Mouse (Mus musculus) kidney, embryonic 16.5 days (tissue): ENCODE measurements at regions not wholly inside any gene's neighbourhood (a gene's known extent, or its start where the extent isn't known, plus 50 kb on each side); places are given as distances from the start of the nearest gene placed in this dataset.

ENCODE experiments used
- ATAC-seq: fragments of 200-750 bp; cut with Nextera tagmentation; 2 replicates; pipeline ENCODE4 v1.8.0; 2017; ENCODE audit warnings: moderate TSS enrichment; ENCODE audit not compliant: low FRiP score, low TSS enrichment
- H3K27ac ChIP-seq: fragments of 300-500 bp; sonication (generic); 2 replicates; pipeline ENCODE4 v1.5.1; 2014; ENCODE audit warnings: low read length
- H3K27me3 ChIP-seq: fragments of 300-500 bp; sonication (generic); 2 replicates; pipeline ENCODE4 v1.6.1; 2014; ENCODE audit warnings: low read length, control low read depth, mixed read lengths; ENCODE audit not compliant: insufficient read depth
- H3K36me3 ChIP-seq: fragments of 300-500 bp; sonication (generic); 2 replicates; pipeline ENCODE4 v1.6.1; 2014; ENCODE audit warnings: low read length, control low read depth, mixed read lengths; ENCODE audit not compliant: insufficient read depth
- H3K4me1 ChIP-seq: fragments of 300-500 bp; sonication (generic); 2 replicates; pipeline ENCODE4 v1.6.1; 2014; ENCODE audit warnings: low read length, control low read depth, mixed read lengths; ENCODE audit not compliant: insufficient read depth
- H3K4me2 ChIP-seq: fragments of 300-500 bp; sonication (generic); replicated peaks from 2 replicates; pipeline ENCODE4 v1.6.1; 2014; ENCODE audit warnings: low read depth, low read length
- H3K4me3 ChIP-seq: fragments of 300-500 bp; sonication (generic); 2 replicates; pipeline ENCODE4 v1.5.1; 2014; ENCODE audit warnings: mild to moderate bottlenecking, low read length
- H3K9ac ChIP-seq: fragments of 300-500 bp; sonication (generic); replicated peaks from 2 replicates; pipeline ENCODE4 v1.6.1; 2014; ENCODE audit warnings: low read length
- H3K9me3 ChIP-seq: fragments of 300-500 bp; sonication (generic); 2 replicates; pipeline ENCODE4 v1.6.1; 2016; ENCODE audit warnings: low read length, control low read depth
- WGBS: fragments of 180-500 bp; shearing (Covaris S2); extraction: QIAGEN DNeasy Blood & Tissue Kit; methylation state at CpG from one replicate; pipeline ENCODE4 v1.1.7; 2014; 5-methylcytosine and 5-hydroxymethylcytosine counted together

GRCm38 (mm10) chr13:99784314-99784713 is 116.6 kb downstream of the Cartpt start:
- no peak overlapping the region for H3K4me2 ChIP-seq
- H3K9ac ChIP-seq: no peak overlapping the region
- H3K36me3 ChIP-seq: no peaks in the 10 kb centered on the region
- H3K27me3 ChIP-seq: no peaks in the 10 kb centered on the region
- no peak overlapping the region for H3K27ac ChIP-seq
- H3K9me3 ChIP-seq: no peaks in the 10 kb centered on the region
- H3K4me3 ChIP-seq: no peak overlapping the region
- no peak for ATAC-seq
- 75% methylated on average over 2 of the region's 2 CpGs for WGBS
- 0 out of 2 replicates have a peak, but pooled peaks cover 8% of the 10 kb centered on the region for H3K4me1 ChIP-seq

- Histone ChIP-seq H3K27ac (no peak overlapping the region), H3K27me3 (no peaks in the 10 kb centered on the region), H3K9ac (no peak overlapping the region), H3K4me1 (0 out of 2 replicates have a peak, but pooled peaks cover 8% of the 10 kb centered on the region), H3K36me3 (no peaks in the 10 kb centered on the region), H3K4me2 (no peak overlapping the region), H3K9me3 (no peaks in the 10 kb centered on the region), H3K4me3 (no peak overlapping the region)
- peak; percentile 19; the same call in 1 of the 2 replicates for ATAC-seq
- WGBS: 49% methylated on average over 15 of the region's 15 CpGs
Measured at GRCm38 (mm10) chr13:99782883-99783721, 117.8 kb downstream of the Cartpt start.

- Histone ChIP-seq H3K27me3 (no peaks in the 10 kb centered on the region), H3K4me1 (0 out of 2 replicates have a peak, but pooled peaks cover 8% of the 10 kb centered on the region), H3K4me2 (no peak overlapping the region), H3K9me3 (no peaks in the 10 kb centered on the region), H3K4me3 (no peak overlapping the region), H3K9ac (no peak overlapping the region), H3K27ac (no peak overlapping the region), H3K36me3 (no peaks in the 10 kb centered on the region)
- ATAC-seq: no peak
- 75% methylated on average over 4 of the region's 4 CpGs for WGBS
Measured at GRCm38 (mm10) chr13:99781616-99782015, 119.3 kb downstream of the Cartpt start.

- WGBS: 15% methylated on average over 16 of the region's 16 CpGs
- H3K4me2 ChIP-seq: no peak overlapping the region
- H3K9ac ChIP-seq: no peak overlapping the region
- H3K27me3 ChIP-seq: no peaks in the 10 kb centered on the region
- no peak overlapping the region for H3K4me3 ChIP-seq
- 0 out of 2 replicates have a peak, but pooled peaks cover 8% of the 10 kb centered on the region for H3K4me1 ChIP-seq
- H3K9me3 ChIP-seq: no peaks in the 10 kb centered on the region
- no peak for ATAC-seq
- H3K27ac ChIP-seq: no peak overlapping the region
- H3K36me3 ChIP-seq: no peaks in the 10 kb centered on the region
Measured at GRCm38 (mm10) chr13:99780751-99781460, 120.0 kb downstream of the Cartpt start.

DNA sequence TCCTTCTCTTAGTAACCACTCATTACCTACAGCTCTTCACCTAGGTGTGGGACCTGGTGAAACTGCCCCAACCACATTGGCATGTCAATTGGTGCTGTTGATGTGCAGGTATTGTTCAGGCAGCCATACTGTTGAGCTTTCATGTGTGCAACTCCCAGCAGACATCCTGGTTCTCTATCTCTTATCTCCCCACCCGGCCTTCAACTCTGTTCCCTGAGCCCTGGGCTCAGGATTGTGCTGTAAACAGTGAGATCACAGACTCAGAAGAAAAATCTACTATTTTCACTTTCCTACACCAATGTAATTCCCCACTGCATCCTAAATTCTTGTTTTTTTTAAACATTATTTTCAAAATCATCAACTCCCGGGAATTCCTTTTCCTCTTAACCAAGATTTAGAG is 122.1 kb downstream of the Cartpt start:
- Histone ChIP-seq H3K4me1 (0 out of 2 replicates have a peak, but pooled peaks cover 8% of the 10 kb centered on the region), H3K27me3 (no peaks in the 10 kb centered on the region), H3K36me3 (no peaks in the 10 kb centered on the region), H3K4me2 (no peak overlapping the region), H3K9ac (no peak overlapping the region), H3K9me3 (no peaks in the 10 kb centered on the region), H3K4me3 (no peak overlapping the region), H3K27ac (no peak overlapping the region)
- no peak for ATAC-seq
- 86% methylated on average over 2 of the region's 2 CpGs for WGBS

GRCm38 (mm10) chr13:99777736-99778135 is 123.2 kb downstream of the Cartpt start:
- no peaks in the 10 kb centered on the region for H3K27me3 ChIP-seq
- no peak overlapping the region for H3K4me2 ChIP-seq
- no peak for ATAC-seq
- no peaks in the 10 kb centered on the region for H3K9me3 ChIP-seq
- H3K27ac ChIP-seq: no peak overlapping the region
- no peaks in the 10 kb centered on the region for H3K36me3 ChIP-seq
- H3K4me1 ChIP-seq: 0 out of 2 replicates have a peak, but pooled peaks cover 4% of the 10 kb centered on the region
- H3K4me3 ChIP-seq: no peak overlapping the region
- WGBS: 80% methylated on average over 9 of the region's 9 CpGs
- H3K9ac ChIP-seq: no peak overlapping the region

DNA sequence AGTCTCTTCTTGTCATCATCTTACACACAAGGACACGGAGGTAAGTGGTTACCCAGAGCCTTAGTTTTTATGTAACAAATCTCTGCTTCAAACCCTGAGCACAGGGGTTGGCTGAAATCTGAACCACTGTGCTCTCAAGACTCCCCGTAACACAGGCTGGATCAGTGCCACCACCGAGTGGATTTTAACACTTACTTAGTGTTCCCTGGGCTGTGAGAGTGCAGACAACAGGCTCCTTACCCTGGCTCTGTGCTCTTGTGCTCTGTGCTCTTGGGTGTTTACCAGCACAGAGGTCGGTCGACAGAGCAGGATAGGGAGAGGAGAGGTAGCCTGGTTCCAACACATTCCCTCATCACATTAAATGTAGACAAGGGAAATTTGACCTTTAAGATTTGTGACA is 134.9 kb downstream of the Cartpt start:
- Histone ChIP-seq H3K27me3 (no peaks in the 10 kb centered on the region), H3K4me2 (no peak overlapping the region), H3K27ac (no peak overlapping the region), H3K9ac (no peak overlapping the region), H3K36me3 (no peaks in the 10 kb centered on the region), H3K9me3 (no peaks in the 10 kb centered on the region), H3K4me3 (no peak overlapping the region), H3K4me1 (peaks cover 17% of the 10 kb centered on the region; the same call in 1 of the 2 replicates)
- no peak for ATAC-seq
- 25% methylated on average over 5 of the region's 5 CpGs for WGBS

DNA sequence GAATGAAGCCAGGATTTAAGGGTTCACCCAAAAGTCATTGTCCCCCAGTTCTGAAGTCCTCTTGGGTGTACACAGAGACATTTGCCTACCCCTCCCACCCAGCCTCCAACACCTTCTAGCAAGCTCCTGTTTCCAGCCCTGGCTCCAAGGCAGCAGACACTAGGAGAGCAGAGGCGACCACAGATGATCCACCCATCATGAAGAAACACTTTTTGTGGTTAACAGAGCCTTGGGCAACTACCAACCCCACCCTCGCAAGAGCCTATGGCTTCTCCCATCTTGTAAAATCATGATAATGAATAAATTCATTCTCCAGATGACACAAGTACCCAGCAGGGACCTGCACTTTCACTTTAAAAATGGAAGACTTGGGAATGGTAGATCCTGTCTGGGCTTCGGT is 136.1 kb downstream of the Cartpt start:
- no peaks in the 10 kb centered on the region for H3K9me3 ChIP-seq
- WGBS: 88% methylated on average over 3 of the region's 3 CpGs
- H3K27ac ChIP-seq: no peak overlapping the region
- no peak overlapping the region for H3K4me2 ChIP-seq
- H3K9ac ChIP-seq: no peak overlapping the region
- H3K4me1 ChIP-seq: peaks cover 18% of the 10 kb centered on the region; the same call in 1 of the 2 replicates
- H3K4me3 ChIP-seq: no peak overlapping the region
- no peaks in the 10 kb centered on the region for H3K27me3 ChIP-seq
- no peak for ATAC-seq
- no peaks in the 10 kb centered on the region for H3K36me3 ChIP-seq

DNA sequence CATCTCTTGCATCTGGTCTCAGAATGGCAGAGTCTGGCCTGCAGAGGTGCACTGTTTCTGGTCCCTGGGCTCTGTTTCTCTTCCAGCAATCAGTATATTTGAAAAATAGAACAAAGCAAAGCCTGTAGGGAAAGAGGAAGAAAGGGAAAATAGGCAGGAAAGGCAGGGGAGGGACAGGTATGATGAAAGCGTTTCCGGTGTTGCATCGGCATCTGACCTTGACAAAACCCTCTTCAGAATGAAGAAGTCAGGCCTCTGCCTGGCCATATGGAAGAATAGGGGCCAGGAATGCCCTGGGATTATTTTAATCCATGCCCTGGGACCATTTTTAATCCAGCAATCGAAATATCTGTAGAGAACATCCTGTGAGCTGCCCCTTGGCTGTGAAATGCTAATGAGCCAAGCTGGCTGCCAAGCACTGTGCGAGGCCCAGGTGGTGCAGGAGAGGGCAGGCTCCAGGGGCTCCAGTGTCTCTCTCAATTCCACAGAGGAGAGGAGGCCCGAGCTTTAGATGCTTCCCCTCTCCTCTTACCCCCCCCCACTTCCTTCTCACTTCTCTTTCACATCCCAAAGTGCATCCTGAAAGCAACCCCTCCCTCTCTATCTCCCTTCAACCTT is 136.7 kb downstream of the Cartpt start:
- Histone ChIP-seq H3K9ac (no peak overlapping the region), H3K27me3 (no peaks in the 10 kb centered on the region), H3K4me2 (no peak overlapping the region), H3K36me3 (no peaks in the 10 kb centered on the region), H3K27ac (no peak overlapping the region), H3K9me3 (no peaks in the 10 kb centered on the region), H3K4me1 (peaks cover 18% of the 10 kb centered on the region; the same call in 1 of the 2 replicates), H3K4me3 (no peak overlapping the region)
- WGBS: 70% methylated on average over 6 of the region's 6 CpGs
- ATAC-seq: no peak
